Mouse (Mus musculus) CH12.LX (cell line): ENCODE measurements around the gene Ubtf. TPM values are rescaled to one million over a fixed set of nuclear protein-coding genes. Genes with fewer than 3 reads are reported as not detected.

Source experiments
- DNase-seq: peaks from one replicate; pipeline ENCODE4 v3.0.0-alpha.2; 2013; ENCODE audit errors: extremely low read depth
- H3K27ac ChIP-seq: 2 replicates; pipeline ENCODE4 v1.5.1; 2012; ENCODE audit warnings: low read depth, mild to moderate bottlenecking, control low read depth, moderate library complexity; ENCODE audit not compliant: insufficient read depth
- H3K27me3 ChIP-seq: replicated peaks from 2 replicates; pipeline ENCODE3; 2012; ENCODE audit warnings: inconsistent platforms
- H3K36me3 ChIP-seq, 2 experiments: replicated peaks in 1 of 2; 2 replicates each; pipeline versions ENCODE3 to v1.6.1; 2012; ENCODE audit warnings: inconsistent platforms in 1 of 2, low read length in 1 of 2, mild to moderate bottlenecking in 1 of 2, mixed read lengths in 1 of 2, moderate library complexity in 1 of 2; ENCODE audit not compliant: control insufficient read depth in 1 of 2, insufficient read depth in 1 of 2
- H3K4me1 ChIP-seq, 2 experiments: 2 replicates each; pipeline ENCODE4 v1.6.1; 2012; ENCODE audit warnings: inconsistent platforms in 1 of 2, moderate library complexity in 1 of 2; ENCODE audit not compliant: insufficient read depth in 2 of 2, control insufficient read depth in 1 of 2
- H3K4me2 ChIP-seq: 2 replicates; pipeline ENCODE4 v1.6.1; 2012; ENCODE audit warnings: low read depth, mild to moderate bottlenecking, control low read depth; ENCODE audit not compliant: poor library complexity, insufficient read depth, severe bottlenecking
- H3K4me3 ChIP-seq, 3 experiments: fragments of 150-350 bp in 1 of 3; sonication (generic) in 1 of 3; replicated peaks in 1 of 3; 2 replicates each; pipeline versions ENCODE3 to v1.5.1; 2011 to 2012; ENCODE audit warnings: low read depth in 2 of 3, low read length in 2 of 3, mild to moderate bottlenecking in 2 of 3, moderate library complexity in 2 of 3, control low read depth in 1 of 3, improper control_type of control experiment in 1 of 3, inconsistent platforms in 1 of 3, mixed read lengths in 1 of 3; ENCODE audit not compliant: poor library complexity in 1 of 3
- H3K79me2 ChIP-seq: replicated peaks from 2 replicates; pipeline ENCODE4 v1.6.1; 2012; ENCODE audit warnings: mild to moderate bottlenecking, moderate library complexity; ENCODE audit not compliant: control insufficient read depth, poor library complexity, insufficient read depth, severe bottlenecking; ENCODE audit errors: extremely low read depth
- H3K9ac ChIP-seq: 2 replicates; pipeline ENCODE4 v1.6.1; 2012; ENCODE audit warnings: low read depth, mild to moderate bottlenecking, control low read depth, moderate library complexity; ENCODE audit not compliant: insufficient read depth
- H3K9me3 ChIP-seq: replicated peaks from 2 replicates; pipeline ENCODE3; 2012; ENCODE audit warnings: low read length, inconsistent platforms, mixed read lengths
- BHLHE40 ChIP-seq: IDR thresholded peaks from 2 replicates; pipeline ENCODE4 v1.6.1; 2011; ENCODE audit warnings: mild to moderate bottlenecking, low read depth, low read length, improper control_type of control experiment
- CHD1 ChIP-seq: IDR thresholded peaks from 2 replicates; pipeline ENCODE4 v1.6.1; 2012; ENCODE audit warnings: low read depth, low read length, improper control_type of control experiment, inconsistent platforms
- CHD2 ChIP-seq: IDR thresholded peaks from 2 replicates; pipeline ENCODE4 v1.6.1; 2011; ENCODE audit warnings: low read length, improper control_type of control experiment
- CTCF ChIP-seq, 2 experiments: IDR thresholded peaks in 1 of 2; conservative IDR thresholded peaks in 1 of 2; 2 replicates each; pipeline ENCODE4 v1.5.1; 2011 to 2012; ENCODE audit warnings: low read depth in 2 of 2, low read length in 2 of 2, improper control_type of control experiment in 1 of 2, inconsistent platforms in 1 of 2, mild to moderate bottlenecking in 1 of 2, moderate library complexity in 1 of 2
- E2F4 ChIP-seq: IDR thresholded peaks from 2 replicates; pipeline ENCODE4 v1.6.1; 2011; ENCODE audit warnings: low read depth, low read length, improper control_type of control experiment; ENCODE audit not compliant: insufficient replicate concordance
- ELF1 ChIP-seq: IDR thresholded peaks from 2 replicates; pipeline ENCODE4 v1.6.1; 2014; ENCODE audit warnings: low read depth, mild to moderate bottlenecking, inconsistent platforms, low read length, improper control_type of control experiment
- EP300 ChIP-seq: IDR thresholded peaks from 2 replicates; pipeline ENCODE4 v1.6.1; 2011; ENCODE audit warnings: low read length, improper control_type of control experiment
- ETS1 ChIP-seq: conservative IDR thresholded peaks from 2 replicates; pipeline ENCODE4 v1.6.1; 2012; ENCODE audit warnings: low read depth, mild to moderate bottlenecking, inconsistent platforms, low read length, improper control_type of control experiment, moderate library complexity
- GABPA ChIP-seq: IDR thresholded peaks from 2 replicates; pipeline ENCODE4 v1.6.1; 2012; ENCODE audit warnings: low read depth, low read length, improper control_type of control experiment, inconsistent platforms; ENCODE audit not compliant: insufficient replicate concordance
- HCFC1 ChIP-seq: IDR thresholded peaks from 2 replicates; pipeline ENCODE4 v1.6.1; 2012; ENCODE audit warnings: low read depth, mild to moderate bottlenecking, inconsistent platforms, low read length, improper control_type of control experiment
- IRF4 ChIP-seq: IDR thresholded peaks from 2 replicates; pipeline ENCODE4 v1.6.1; 2014; ENCODE audit warnings: low read depth, mild to moderate bottlenecking, inconsistent platforms, low read length, improper control_type of control experiment
- JUN ChIP-seq: IDR thresholded peaks from 2 replicates; pipeline ENCODE4 v1.6.1; 2011; ENCODE audit warnings: low read depth, mild to moderate bottlenecking, low read length, improper control_type of control experiment, moderate library complexity; ENCODE audit not compliant: insufficient read depth
- JUND ChIP-seq: conservative IDR thresholded peaks from 2 replicates; pipeline ENCODE4 v1.6.1; 2011; ENCODE audit warnings: low read depth, low read length, improper control_type of control experiment
- KAT2A ChIP-seq: IDR thresholded peaks from 2 replicates; pipeline ENCODE4 v1.6.1; 2012; ENCODE audit warnings: low read length, improper control_type of control experiment, inconsistent platforms; ENCODE audit not compliant: insufficient replicate concordance
- MAFK ChIP-seq: IDR thresholded peaks from 2 replicates; pipeline ENCODE4 v1.6.1; 2011; ENCODE audit warnings: low read length, improper control_type of control experiment; ENCODE audit not compliant: insufficient replicate concordance
- MAX ChIP-seq: IDR thresholded peaks from 2 replicates; pipeline ENCODE4 v1.6.1; 2011; ENCODE audit warnings: low read length, improper control_type of control experiment
- MAZ ChIP-seq: IDR thresholded peaks from 2 replicates; pipeline ENCODE4 v1.6.1; 2012; ENCODE audit warnings: low read depth, mild to moderate bottlenecking, inconsistent platforms, low read length, improper control_type of control experiment, moderate library complexity
- MEF2A ChIP-seq: IDR thresholded peaks from 2 replicates; pipeline ENCODE4 v1.6.1; 2014; ENCODE audit warnings: low read depth, mild to moderate bottlenecking, inconsistent platforms, low read length, improper control_type of control experiment, borderline replicate concordance
- MXI1 ChIP-seq: IDR thresholded peaks from 2 replicates; pipeline ENCODE4 v1.6.1; 2011; ENCODE audit warnings: mild to moderate bottlenecking, low read depth, low read length, improper control_type of control experiment
- MYC ChIP-seq: IDR thresholded peaks from 2 replicates; pipeline ENCODE4 v1.6.1; 2011; ENCODE audit warnings: low read depth, mild to moderate bottlenecking, improper control_type of control experiment, low read length
- NELFE ChIP-seq: IDR thresholded peaks from 2 replicates; pipeline ENCODE4 v1.6.1; 2011; ENCODE audit warnings: low read depth, low read length, improper control_type of control experiment
- NRF1 ChIP-seq: IDR thresholded peaks from 2 replicates; pipeline ENCODE4 v1.6.1; 2014; ENCODE audit warnings: low read depth, mild to moderate bottlenecking, inconsistent platforms, low read length, improper control_type of control experiment, moderate library complexity
- PAX5 ChIP-seq: IDR thresholded peaks from 2 replicates; pipeline ENCODE4 v1.6.1; 2012; ENCODE audit warnings: low read length, inconsistent platforms, mixed read lengths
- POLR2A ChIP-seq: IDR thresholded peaks from 2 replicates; pipeline ENCODE4 v1.6.1; 2011; ENCODE audit warnings: low read depth, mild to moderate bottlenecking, improper control_type of control experiment, low read length
- POLR2AphosphoS2 ChIP-seq: IDR thresholded peaks from 2 replicates; pipeline ENCODE4 v1.6.1; 2011; ENCODE audit warnings: low read depth, low read length, improper control_type of control experiment
- RAD21 ChIP-seq: IDR thresholded peaks from 2 replicates; pipeline ENCODE4 v1.6.1; 2011; ENCODE audit warnings: low read depth, mild to moderate bottlenecking, low read length, improper control_type of control experiment, moderate library complexity
- RCOR1 ChIP-seq: conservative IDR thresholded peaks from 2 replicates; pipeline ENCODE4 v1.6.1; 2012; ENCODE audit warnings: low read depth, mild to moderate bottlenecking, inconsistent platforms, low read length, improper control_type of control experiment
- SIN3A ChIP-seq: IDR thresholded peaks from 2 replicates; pipeline ENCODE4 v1.6.1; 2012; ENCODE audit warnings: low read length, improper control_type of control experiment, inconsistent platforms
- SMC3 ChIP-seq: IDR thresholded peaks from 2 replicates; pipeline ENCODE4 v1.6.1; 2011; ENCODE audit warnings: low read depth, low read length, improper control_type of control experiment
- TBP ChIP-seq: conservative IDR thresholded peaks from 2 replicates; pipeline ENCODE4 v1.6.1; 2011; ENCODE audit warnings: low read depth, low read length, improper control_type of control experiment
- TCF12 ChIP-seq: IDR thresholded peaks from 2 replicates; pipeline ENCODE4 v1.6.1; 2014; ENCODE audit warnings: low read depth, mild to moderate bottlenecking, inconsistent platforms, low read length, improper control_type of control experiment
- UBTF ChIP-seq: IDR thresholded peaks from 2 replicates; pipeline ENCODE4 v1.6.1; 2012; ENCODE audit warnings: low read depth, mild to moderate bottlenecking, inconsistent platforms, low read length, improper control_type of control experiment, moderate library complexity
- USF1 ChIP-seq: IDR thresholded peaks from 2 replicates; pipeline ENCODE4 v1.6.1; 2014; ENCODE audit warnings: low read depth, mild to moderate bottlenecking, inconsistent platforms, low read length, improper control_type of control experiment
- USF2 ChIP-seq: conservative IDR thresholded peaks from 2 replicates; pipeline ENCODE4 v1.6.1; 2011; ENCODE audit warnings: low read depth, low read length, improper control_type of control experiment
- ZC3H11A ChIP-seq: IDR thresholded peaks from 2 replicates; pipeline ENCODE4 v1.6.1; 2012; ENCODE audit warnings: low read depth, mild to moderate bottlenecking, inconsistent platforms, low read length, improper control_type of control experiment
- ZKSCAN1 ChIP-seq: IDR thresholded peaks from 2 replicates; pipeline ENCODE4 v1.6.1; 2012; ENCODE audit warnings: low read depth, inconsistent platforms, low read length, improper control_type of control experiment, borderline replicate concordance
- ZMIZ1 ChIP-seq: IDR thresholded peaks from 2 replicates; pipeline ENCODE4 v1.6.1; 2012; ENCODE audit warnings: low read depth, mild to moderate bottlenecking, inconsistent platforms, low read length, improper control_type of control experiment
- ZNF384 ChIP-seq: IDR thresholded peaks from 2 replicates; pipeline ENCODE4 v1.6.1; 2012; ENCODE audit warnings: low read depth, low read length, improper control_type of control experiment, inconsistent platforms
- dilution Hi-C: fragments of 300-500 bp; cut with MboI; formaldehyde crosslinking; loops from 2 replicates; pipeline ENCODE4 v1.14.3; 2020; ENCODE audit warnings: low sequenced_read_pairs; ENCODE audit not compliant: extremely low pct_unique_long_range_greater_than_20kb, extremely low pct_ligation_motif_present
- in situ Hi-C: fragments of 300-500 bp; cut with MboI; formaldehyde crosslinking; loops from 3 replicates; pipeline ENCODE4 v1.14.3; 2019; ENCODE audit warnings: low sequenced_read_pairs, low pct_ligation_motif_present, low pct_unique_long_range_greater_than_20kb, mixed read lengths
- polyA plus RNA-seq: library from polyadenylated mRNA; unstranded; fragments of >175 nt; gene quantifications from 2 replicates; pipeline ENCODE4 v1.2.1, GENCODE M21; 2012; ENCODE audit warnings: low read depth; ENCODE audit not compliant: insufficient read length
- total RNA-seq, 2 experiments: library from RNA; depleted of rRNA; stranded (reverse); fragments of 300-350 nt in 1 of 2; fragments of >200 nt in 1 of 2; gene quantifications; 2 replicates each; pipeline ENCODE4 v1.2.3; 2012 to 2014

Ubtf gene
- total and polyA plus RNA-seq, 3 experiments = 89.9 to 126 (median 124) TPM

- peak; percentile 92 for DNase-seq
- peaks cover 8 to 43% of the 10 kb centered on the region in 2 experiments for H3K4me1 ChIP-seq
- no peaks in the 10 kb centered on the region for H3K9me3 ChIP-seq
- H3K27ac ChIP-seq = peak overlapping the region; percentile 95
- dilution Hi-C loops = loop anchor here (25.0 kb wide), 1 partner anchor 96 kb away; the partner anchor contains the start of gene Slc25a39
- in situ Hi-C loops = no loop called here
- peaks cover 31 to 36% of the 10 kb centered on the region in 2 experiments for H3K36me3 ChIP-seq
- H3K4me2 ChIP-seq = peak overlapping the region; percentile 61
- peaks cover 42% of the 10 kb centered on the region for H3K79me2 ChIP-seq
- TF ChIP-seq SMC3 (no peak; the same call in 1 of the 2 replicates), RAD21 (no peak; the same call in 1 of the 2 replicates), UBTF (no peak), ZKSCAN1 (no peak), RCOR1 (no peak), MAFK (no peak), ZMIZ1 (peak; percentile 80; the same call in 1 of the 2 replicates), ELF1 (peak; percentile 63; the same call in 1 of the 2 replicates), TCF12 (peak; percentile 73), PAX5 (no peak), E2F4 (no peak), ETS1 (peak; percentile 68), BHLHE40 (peak; percentile 71), NRF1 (peak; percentile 71), TBP (0 out of 2 replicates have a peak, but pooled peaks have one; percentile 35), JUND (no peak), MAX (peak; percentile 80), IRF4 (peak; percentile 47; the same call in 1 of the 2 replicates), MXI1 (peak; percentile 80; the same call in 1 of the 2 replicates), MAZ (peak; percentile 100), POLR2A (peak; percentile 72), ZC3H11A (no peak), ZNF384 (peak; percentile 99), KAT2A (0 out of 2 replicates have a peak, but pooled peaks have one; percentile 36), MEF2A (peak; percentile 45), POLR2AphosphoS2 (no peak), GABPA (no peak), USF1 (no peak), MYC (peak; percentile 85), JUN (no peak), EP300 (0 out of 2 replicates have a peak, but pooled peaks have one; percentile 18), USF2 (no peak), CHD1 (no peak; the same call in 1 of the 2 replicates), CTCF (conservative IDR thresholded peaks at IDR 0.05 in 1 of 2, IDR thresholded peaks at IDR 0.05 in 1 of 2; ENCODE audit: low read depth in 2 of 2, low read length in 2 of 2) (peak in 1 of 2 experiments; percentile 34; a peak in 2 of 4 replicates), NELFE (peak; percentile 65), CHD2 (peak; percentile 92), HCFC1 (peak; percentile 68), SIN3A (peak; percentile 80; the same call in 1 of the 2 replicates)
- peaks cover 1% of the 10 kb centered on the region for H3K27me3 ChIP-seq
- H3K4me3 ChIP-seq = peak overlapping the region; percentile 73 to 81 (median 75)
- H3K9ac ChIP-seq = peak overlapping the region; percentile 93
These were observed 2.8 kb downstream of the Ubtf start for GRCm38 (mm10) chr11:102316572-102317297.
